Mouse (Mus musculus) cerebellum, adult 11 months (tissue): ENCODE measurements at regions not wholly inside any gene's neighbourhood (a gene's known extent, or its start where the extent isn't known, plus 50 kb on each side); places are given as distances from the start of the nearest gene placed in this dataset.

Experiments used
- DNase-seq: peaks from one replicate; pipeline ENCODE4 v3.0.0; 2022

- DNase-seq: no peak
Measured at GRCm38 (mm10) chr8:36364567-36365231, 599.1 kb downstream of the Gm19410 start.

GRCm38 (mm10) chr8:36365945-36366344 is 600.4 kb downstream of the Gm19410 start:
- DNase-seq: peak; percentile 46

GRCm38 (mm10) chr8:36376579-36377350 is 611.2 kb downstream of the Gm19410 start:
- DNase-seq: no peak

- DNase-seq: no peak
Measured at GRCm38 (mm10) chr8:36394487-36394886, 598.9 kb upstream of the AI429214 start.

GRCm38 (mm10) chr8:36396493-36396892 is 596.9 kb upstream of the AI429214 start:
- DNase-seq: no peak

GRCm38 (mm10) chr8:36406706-36407105 is 586.7 kb upstream of the AI429214 start:
- DNase-seq: peak; percentile 84
